Mouse (Mus musculus): ENCODE measurements around the gene Rab3gap1.
A peak's percentile ranks its signal among the peaks of the same experiment; 100 is the strongest.
"Not testable (repeated sequence)": the region's sequence is repeated elsewhere in the genome, so short reads cannot be mapped to it uniquely, and the experiment has no call there.

Rab3gap1 gene

DNA sequence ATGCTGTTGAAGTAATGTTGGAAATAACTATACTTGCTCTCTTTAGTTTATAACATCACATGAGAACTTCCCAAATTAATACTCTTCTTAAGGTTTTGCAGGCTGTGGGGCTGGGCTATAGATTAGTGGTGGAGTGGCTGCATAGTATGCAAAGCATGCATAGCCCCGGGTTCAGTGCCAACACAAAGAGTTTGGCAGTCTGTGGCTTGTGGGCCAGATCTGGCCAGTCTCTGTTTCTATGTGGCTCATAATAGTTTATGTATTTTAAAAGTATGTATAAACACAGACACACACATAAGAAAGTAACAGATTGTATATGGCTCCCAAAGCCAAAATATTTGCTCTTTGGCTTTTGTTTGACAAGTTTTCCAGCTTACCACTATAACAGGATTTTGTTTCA, 47.2 kb downstream of the Rab3gap1 start:
- DNase-seq (ENCODE audit: low spot score in 2 of 2), result no peak

DNA sequence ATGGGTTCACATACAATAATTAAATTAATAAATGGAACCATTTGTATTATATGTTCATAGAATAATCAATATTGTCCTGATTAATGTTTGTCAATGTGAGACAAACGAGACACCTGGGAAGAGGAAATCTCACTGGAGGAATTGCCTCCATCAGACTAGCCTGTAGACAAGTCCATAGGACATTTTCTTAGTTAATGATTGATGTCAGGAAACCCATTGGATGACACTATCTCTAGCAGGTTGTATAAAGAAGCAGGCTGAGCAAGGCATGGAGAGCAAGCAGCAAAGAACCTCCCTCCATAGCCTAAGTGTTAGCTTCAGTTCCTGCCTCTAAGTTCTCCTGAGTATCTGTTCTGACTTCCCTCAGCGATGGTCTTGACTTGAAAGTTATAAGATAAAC, 64.8 kb downstream of the Rab3gap1 start:
- DNase-seq (ENCODE audit: low spot score in 2 of 2), result no peak

DNA sequence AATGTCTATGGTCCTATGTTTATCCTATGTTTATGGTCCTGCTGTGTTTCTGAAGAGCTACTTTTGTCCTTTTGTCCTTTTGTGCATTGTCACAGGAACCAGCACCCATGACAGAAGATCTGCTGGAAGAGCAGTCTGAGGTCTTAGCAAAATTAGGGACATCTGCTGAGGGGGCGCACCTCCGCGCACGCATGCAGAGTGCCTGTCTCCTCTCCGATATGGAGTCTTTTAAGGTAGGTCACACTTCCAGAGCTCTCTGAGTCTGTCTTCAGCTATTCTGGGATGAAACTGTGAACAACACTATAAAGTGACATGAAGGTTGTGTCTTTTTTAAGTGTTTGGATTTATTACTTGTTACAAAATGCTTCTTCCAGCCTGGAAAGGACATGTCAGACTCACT, 65.7 kb downstream of the Rab3gap1 start:
- no peak for DNase-seq (ENCODE audit: low spot score in 2 of 2)

DNA sequence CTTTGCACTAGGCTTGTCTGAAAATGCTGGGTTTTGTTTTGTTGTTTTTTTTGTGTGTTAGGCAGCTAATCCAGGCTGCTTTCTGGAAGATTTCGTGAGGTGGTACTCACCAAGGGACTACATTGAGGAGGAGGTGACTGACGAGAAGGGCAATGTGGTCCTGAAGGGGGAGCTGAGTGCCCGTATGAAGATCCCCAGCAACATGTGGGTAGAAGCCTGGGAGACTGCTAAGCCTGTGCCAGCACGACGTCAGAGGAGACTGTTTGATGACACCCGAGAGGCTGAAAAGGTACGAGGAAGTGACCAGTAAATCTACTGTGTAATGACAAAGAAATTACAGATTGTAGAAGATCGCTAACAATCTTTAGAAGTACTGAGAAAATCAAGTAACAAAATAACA, 68.7 kb downstream of the Rab3gap1 start:
- no peak for DNase-seq (ENCODE audit: low spot score in 2 of 2)

DNA sequence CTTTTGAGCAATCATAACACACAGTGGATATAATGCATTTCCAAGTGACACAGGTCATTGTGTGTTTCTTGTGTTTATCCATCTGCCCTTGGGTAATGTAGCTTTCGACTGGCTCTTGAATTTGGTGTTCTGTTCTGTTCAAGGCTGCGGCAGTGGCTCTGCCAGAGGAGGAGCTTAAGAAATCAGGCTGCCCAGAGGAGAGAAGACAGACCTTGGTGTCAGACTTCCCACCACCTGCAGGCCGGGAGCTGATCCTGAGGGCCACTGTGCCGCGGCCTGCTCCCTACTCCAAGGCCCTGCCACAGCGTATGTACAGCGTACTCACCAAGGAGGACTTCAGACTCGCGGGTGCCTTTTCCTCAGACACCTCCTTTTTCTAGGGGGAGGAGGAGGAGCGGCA, 73.7 kb downstream of the Rab3gap1 start:
- no peak for DNase-seq (ENCODE audit: low spot score in 2 of 2)

DNA sequence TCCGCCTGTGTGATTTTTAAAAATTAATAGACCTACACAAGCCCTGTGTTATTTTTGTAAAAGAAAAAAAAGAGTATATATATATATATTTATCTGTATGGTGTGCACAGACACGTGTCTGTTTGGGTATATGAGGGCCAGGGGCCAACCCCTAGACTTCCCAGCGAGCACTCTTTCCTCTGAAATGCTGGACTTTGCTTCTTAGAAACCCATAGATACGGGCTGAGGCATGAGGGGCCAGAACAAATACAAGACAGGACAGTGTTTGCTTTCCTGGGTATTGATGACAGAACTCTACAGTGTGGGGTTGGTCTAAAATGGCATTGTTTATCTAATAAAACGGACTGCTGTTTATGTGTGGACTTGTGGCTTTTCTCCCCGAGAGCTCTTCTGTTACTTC, 74.9 kb downstream of the Rab3gap1 start:
- no peak for DNase-seq (ENCODE audit: low spot score in 2 of 2)

DNA sequence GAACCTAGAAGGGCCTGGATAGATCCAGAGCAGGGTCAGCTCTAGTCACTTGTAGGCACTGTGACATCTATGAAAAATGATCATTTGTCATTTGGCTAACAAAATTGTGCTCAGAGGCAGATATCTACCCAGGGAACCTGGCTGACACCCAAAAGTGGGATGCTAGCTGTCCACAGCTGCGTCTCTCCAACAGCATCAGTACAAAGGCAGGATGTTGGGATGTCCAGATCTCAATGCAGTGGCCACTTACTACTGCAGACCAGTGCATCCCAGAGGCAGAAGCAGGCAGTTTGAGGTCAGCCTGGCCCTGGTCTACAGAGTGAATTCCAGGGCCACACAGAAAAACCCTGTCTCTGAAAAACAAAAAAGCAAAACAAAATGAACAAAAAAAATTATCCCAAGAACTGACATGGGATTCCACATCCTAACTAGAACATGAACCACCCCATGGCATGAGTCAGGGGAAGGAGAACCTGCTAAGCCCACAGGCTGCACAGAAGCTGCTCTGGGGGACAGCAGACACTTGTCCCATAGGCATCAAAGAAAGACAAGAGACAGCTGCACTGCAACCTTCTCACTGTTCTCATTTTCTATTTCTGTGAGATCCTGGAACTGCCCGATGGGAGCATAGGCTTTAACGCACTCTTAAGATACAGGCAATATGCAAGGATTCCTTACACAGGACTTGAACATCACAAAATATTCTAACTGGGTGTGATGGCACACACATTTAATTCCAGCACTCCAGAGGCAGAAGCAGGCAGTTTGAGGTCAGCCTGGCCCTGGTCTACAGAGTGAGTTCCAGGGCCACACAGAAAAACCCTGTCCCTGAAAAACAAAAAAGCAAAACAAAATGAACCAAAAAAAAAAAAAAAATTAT, 77.4 kb downstream of the Rab3gap1 start:
- DNase-seq (ENCODE audit: low spot score in 2 of 2), result no peak

DNA sequence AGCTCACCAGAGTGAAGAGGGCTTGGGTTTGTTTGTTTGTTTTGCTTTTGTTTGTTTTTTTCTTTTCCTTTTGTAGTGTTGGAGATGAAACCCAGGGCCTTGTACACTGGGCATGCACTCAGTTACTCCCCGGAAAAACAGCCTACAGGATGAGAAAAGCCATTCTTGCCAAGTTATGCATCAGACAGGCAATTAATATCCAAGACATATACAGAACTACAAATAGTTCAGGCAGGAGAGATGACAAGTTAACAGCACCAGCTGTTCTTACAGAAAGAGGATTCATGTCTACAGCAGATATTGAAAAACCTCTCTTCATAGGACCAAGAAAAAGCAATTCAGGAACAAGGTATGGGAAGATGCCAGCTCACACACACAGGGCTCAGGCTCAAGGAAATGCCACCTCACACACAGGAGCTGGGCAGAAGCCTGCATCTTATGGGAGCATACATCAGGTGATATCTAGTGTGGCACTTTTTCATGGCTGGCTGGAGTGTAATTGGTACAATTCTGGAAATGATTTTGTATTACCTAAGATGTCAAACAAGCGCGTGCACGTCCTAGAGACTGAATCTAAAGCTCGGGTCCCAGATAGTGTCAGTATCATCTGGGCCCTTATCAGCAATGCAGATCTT, 78.2 kb downstream of the Rab3gap1 start:
- DNase-seq (ENCODE audit: low spot score in 2 of 2), result no peak

DNA sequence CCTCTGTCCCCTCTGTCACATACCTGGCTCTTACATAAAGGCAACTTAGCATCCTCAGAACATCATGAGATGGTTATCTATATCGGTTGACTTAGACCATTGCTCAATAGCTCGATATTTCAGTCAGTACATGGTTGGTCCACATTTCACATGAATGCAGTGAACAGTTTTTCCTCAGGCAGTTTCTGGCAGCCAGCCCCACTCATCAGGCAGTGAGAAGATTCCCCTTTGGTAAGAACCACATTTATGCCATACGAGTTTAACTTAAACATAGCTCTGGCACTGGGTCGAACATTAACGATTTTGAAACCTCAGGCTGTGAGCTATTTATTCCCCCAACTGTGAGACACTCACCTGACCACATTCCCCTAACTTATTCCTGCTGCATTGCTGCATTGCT, 80.2 kb downstream of the Rab3gap1 start:
- DNase-seq (ENCODE audit: low spot score in 2 of 2), result no peak

DNA sequence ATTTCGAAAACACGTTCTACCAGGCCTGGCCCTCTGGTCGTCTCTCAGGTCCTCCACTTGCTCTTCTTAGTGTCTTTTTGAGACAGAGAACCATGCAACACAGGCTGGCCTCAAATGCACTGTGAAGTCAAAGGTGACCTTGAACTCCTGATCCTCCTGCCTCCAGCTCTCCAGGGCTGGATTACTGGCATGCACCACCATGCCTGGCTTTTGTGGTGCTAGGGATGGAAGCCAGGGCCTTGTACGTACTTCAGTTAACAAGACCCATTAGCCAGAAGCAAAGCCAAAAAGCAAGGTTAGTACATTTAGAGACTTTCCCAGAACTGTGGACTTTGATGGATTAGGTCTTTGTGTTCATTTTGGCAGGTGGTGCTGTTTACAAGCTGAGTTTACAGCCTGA, 83.7 kb downstream of the Rab3gap1 start:
- DNase-seq (ENCODE audit: low spot score in 2 of 2), result no peak

DNA sequence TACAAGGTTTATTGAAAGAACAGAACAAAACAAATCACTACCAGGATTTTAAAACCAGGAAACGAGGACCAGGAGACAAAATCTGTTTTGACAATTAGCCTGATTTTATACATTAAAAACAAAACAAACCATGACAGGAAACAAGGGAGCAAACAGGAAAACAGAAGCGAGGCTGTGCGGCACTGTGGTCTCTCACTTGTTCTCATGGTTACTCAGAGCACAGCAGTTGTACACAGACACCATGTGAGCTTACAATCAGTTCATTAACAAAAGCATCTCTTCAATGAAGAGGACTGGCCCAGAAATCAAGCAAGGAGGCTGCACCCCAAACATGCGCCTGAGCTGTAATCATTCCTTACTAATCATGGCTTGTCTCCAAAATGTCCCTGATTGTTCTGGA, 85.6 kb downstream of the Rab3gap1 start:
- DNase-seq (ENCODE audit: low spot score in 2 of 2), result not testable (repeated sequence)

DNA sequence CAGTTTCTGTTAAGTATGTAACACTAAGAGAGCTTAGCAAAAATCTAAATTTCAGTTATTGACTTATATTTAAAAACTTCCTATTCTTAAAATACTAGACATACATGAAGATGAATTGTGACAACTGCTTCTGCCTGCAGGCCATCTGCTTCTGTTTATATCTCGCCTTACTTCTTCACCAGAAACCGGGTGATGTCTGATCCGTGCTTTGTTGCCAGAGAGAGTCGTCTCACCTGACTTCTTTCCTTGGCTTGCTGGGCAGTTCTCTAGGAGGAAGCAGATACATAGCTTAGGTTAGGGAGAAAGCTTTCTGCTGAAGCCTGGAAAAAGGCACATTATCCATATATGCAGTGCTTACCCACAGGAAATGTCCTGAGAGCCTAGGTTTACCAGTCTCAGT, 86.2 kb downstream of the Rab3gap1 start:
- no peak for DNase-seq (ENCODE audit: low spot score in 2 of 2)

DNA sequence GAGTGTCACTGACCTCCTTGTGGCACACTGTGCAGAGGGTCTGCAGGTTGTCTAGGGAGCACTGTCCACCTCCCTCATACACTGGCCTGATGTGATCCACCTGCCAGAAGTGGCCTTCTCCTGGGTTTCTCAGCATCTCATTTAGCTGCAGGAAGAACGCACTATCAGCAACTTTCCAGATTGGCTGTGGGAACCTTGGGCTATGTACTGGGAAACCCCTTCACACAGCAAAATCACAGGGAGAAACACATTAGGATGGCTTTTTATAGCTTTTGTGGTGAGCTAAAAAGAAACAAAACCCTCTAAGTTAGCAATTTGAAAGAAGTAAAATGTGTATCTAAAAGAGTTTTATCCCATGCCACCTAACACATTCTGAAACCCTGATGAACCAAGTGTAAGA, 88.0 kb downstream of the Rab3gap1 start:
- no peak for DNase-seq (ENCODE audit: low spot score in 2 of 2)

DNA sequence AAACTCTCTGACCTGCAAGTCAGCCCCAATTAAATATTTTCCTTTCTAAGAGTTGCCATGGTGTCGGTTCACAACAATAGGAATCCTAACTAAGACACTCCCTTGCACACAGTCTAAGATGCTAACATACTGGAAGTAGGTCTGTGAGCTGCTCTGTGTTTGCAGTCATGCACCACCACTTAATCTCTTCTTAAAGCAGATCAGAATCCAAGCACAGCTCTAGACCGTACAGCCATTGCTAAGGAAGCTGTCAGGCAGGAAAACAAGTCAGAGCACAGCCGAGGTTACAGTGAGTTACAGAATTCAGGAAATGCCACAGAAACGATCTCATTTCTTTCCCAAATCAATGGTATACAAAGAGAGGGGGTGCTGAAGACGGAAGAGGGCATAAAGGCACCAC, 90.2 kb downstream of the Rab3gap1 start:
- DNase-seq (ENCODE audit: low spot score in 2 of 2), result no peak

DNA sequence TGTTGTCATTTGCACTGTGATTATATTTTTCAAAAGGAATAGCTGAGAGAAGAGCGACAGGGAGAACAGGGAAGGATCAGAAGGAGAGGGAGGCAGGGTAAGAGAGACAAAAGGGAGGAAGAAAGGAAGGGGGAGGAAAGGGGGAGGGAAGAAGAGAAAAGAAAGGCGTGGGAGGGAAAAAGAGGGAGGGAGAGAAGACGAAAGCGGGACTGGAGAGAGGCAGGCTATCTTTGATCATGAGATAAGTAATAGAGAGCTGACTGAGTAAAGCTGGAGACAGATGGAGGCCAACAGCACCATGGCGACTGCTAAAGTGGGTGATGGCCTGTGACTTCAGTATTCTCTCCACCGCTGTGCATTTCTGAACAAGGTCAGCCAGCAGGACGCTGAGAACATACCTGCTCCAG, 90.7 kb downstream of the Rab3gap1 start:
- DNase-seq (ENCODE audit: low spot score in 2 of 2), result no peak

DNA sequence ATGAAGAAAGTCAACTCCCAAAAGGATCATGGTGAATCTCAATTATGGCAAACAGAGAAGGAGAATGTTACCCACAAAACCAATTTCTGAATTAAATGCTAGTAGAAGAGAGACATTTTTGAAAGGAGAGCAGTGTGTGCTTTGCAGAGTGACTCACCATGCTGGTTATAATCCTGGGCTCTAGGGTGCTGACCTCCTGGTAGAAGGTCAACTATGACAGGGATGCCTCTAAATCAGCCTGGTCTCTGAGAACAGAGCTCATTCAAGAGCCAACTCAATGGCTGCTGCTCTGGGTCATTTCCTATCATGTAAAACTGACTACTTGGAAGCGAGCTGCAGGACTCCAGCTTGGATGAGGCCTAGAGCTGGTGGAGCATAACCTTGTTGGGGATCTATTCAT, 92.6 kb downstream of the Rab3gap1 start:
- no peak for DNase-seq (ENCODE audit: low spot score in 2 of 2)

DNA sequence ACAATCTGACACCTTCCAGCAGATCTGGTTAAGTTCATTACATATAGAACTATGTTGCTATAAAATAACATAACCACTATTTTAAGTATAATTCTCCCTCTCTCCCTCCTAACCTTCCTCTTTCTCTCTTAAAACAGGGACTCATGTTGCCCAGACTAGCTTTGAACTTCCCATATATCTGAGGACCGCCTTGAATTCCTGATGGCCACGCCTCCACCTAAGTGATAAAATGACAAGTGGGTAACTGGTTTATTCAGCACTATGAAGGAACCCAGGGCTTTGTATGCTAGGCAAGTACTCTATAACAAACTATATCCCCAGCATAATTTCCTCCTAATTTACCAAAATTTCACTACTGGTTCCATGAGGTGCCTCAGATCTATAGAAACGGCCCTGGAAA, 94.8 kb downstream of the Rab3gap1 start:
- DNase-seq (ENCODE audit: low spot score in 2 of 2), result no peak

DNA sequence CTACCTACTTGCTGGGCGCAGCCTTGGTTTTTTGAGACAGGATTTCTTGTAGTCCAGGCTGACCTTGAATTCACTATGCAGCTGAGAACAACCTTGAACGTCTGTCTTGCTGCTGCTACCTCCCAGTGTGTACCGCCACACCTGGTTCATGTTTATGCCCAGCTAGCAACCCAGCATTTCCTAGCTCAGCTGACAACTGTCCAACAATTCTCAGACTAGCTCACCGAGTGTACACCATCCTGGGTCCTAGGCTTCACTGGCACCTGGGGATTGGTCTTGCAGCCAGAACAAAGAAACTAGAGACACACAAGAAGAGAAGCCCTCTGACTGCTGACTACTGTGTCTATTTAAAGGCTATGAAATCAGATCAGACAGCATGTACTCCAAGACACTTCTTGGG, 102.3 kb downstream of the Rab3gap1 start:
- DNase-seq (ENCODE audit: low spot score in 2 of 2), result no peak

DNA sequence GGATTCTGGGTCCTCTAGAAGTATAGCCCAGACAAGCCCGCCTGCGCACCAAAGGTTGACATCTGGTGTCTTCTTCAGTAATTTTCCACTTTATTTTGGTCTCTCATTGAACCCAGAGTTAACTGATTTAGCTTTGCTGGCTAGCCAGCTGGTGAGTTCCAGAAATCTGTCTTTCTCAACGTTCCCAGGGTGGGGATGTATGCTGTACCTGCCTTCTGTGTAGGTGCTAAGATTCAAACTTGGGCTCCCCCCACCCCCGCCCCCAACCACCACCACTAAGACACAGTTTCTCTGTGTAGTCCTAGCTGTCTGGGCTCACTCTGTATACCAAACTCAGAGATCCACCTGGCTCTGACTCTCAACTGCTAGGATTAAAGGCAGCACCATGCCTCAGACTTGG, 105.5 kb downstream of the Rab3gap1 start:
- DNase-seq (ENCODE audit: low spot score in 2 of 2), result no peak

DNA sequence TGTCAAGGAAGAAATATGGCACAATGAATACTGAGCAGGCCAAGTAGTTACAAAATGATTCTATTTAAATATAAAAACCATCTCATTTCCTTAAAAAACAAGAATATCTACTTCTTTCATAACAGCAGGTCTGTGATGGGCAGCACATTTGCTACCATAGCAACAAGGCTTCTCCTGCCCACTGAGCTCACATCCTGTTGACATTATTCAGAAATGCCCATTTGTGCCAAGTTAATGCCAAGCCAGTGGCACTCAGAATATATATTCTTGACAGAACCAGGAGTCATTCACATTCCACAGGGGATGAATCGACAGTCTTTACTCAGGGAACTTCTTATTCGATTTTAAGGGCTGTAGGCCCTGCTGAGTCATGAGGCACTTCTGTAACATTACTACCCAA, 107.1 kb downstream of the Rab3gap1 start:
- DNase-seq (ENCODE audit: low spot score in 2 of 2), result peak in 1 of 2 experiments; percentile 23

DNA sequence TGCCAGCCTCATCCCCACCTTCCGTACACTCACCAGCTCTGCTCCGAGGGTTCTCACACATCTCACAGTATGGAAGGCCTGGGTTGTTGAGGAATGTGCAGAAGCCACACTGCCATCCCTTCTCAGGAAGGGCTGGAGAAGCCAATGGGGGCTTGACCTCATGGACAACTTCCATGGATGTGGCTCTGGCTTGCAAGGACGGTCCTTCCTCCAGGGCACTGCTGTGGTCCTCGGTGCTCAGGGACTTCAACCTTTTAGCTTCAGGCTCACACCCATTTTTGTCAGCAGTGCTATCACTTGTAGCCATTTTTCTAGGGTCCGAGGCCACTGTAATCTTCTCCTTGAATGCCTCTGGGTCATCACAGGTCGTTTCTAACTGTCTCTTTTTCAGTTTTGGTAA, 107.5 kb downstream of the Rab3gap1 start:
- no peak for DNase-seq (ENCODE audit: low spot score in 2 of 2)

DNA sequence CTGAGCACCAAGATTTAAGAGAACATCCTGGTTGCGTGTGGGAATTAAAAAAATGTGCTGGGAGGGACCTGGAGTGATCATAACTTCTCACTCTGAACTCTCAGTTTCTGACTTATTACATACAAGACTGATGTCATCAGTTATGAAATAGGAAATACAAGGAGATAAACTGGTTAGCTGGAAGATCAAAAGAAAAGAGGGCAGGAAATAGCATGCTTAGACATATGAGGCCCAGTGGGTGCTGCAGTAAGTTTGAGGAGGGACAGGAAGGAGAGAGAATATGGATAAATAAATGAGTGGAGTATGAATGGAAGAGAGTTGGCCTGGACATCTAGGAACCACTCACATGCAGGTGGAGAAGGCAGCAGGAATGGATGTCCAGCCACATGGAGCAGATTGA, 109.6 kb downstream of the Rab3gap1 start:
- no peak for DNase-seq (ENCODE audit: low spot score in 2 of 2)

DNA sequence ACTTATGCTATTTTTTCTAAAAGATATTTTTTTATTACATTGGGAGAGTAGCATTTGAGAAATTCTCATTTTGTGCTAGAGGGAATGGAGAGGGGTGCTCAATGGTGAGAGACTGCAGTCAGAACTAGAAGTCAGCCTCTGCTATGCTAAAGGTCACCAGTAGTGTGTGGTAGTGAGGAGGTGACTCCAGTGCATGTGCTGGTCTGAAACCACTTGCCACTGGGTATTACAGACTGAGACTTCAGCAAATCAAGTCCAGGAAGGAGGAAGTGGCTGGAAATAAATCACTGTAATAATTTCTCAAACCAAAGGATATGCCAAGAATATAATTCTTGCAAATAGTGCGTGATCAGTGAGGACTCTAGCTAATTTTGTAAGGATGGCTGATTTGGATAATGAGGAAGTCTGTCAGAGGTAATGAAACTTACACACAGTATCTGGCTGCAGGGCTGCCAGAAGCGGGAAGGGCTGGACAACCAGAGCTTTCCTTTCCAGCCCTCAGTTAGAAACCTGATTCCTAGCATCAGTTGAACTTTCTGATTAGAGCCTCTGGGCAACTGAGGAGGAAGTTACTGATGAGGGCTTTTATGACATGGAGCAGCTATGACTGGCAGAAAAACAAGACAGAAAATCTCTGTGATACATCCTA, 112.5 kb downstream of the Rab3gap1 start:
- DNase-seq (ENCODE audit: low spot score in 2 of 2), result no peak
